Mouse (Mus musculus): ENCODE measurements around the gene Nbeal2. TPM values are rescaled to one million over a fixed set of nuclear protein-coding genes. Genes with fewer than 3 reads are reported as not detected.

Nbeal2 gene
- polyA plus RNA-seq, 3 experiments from 2014 or later = 20.0 to 42.0 (median 21.1) TPM

DNA sequence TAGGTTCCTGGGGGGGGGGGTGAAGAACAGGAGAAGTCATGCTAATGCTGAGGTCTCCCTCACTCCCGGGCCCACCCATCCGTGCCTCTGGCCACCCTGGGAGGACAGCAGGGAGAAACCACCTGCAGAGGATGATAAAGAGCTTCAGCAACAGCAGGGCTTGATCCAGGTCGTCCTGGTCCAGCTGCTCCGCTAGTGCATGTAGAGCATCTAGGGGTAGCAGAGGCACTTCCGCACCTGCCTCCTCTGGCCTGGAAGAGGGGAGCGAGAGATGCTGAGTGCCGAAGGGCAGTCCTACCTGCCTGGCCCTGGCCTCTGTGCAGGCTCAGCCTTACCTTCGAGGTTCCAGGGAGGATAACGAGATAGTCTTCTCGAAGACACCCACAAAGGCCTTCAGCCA is 9.7 kb downstream of the Nbeal2 start:
- no peak for ATAC-seq

DNA sequence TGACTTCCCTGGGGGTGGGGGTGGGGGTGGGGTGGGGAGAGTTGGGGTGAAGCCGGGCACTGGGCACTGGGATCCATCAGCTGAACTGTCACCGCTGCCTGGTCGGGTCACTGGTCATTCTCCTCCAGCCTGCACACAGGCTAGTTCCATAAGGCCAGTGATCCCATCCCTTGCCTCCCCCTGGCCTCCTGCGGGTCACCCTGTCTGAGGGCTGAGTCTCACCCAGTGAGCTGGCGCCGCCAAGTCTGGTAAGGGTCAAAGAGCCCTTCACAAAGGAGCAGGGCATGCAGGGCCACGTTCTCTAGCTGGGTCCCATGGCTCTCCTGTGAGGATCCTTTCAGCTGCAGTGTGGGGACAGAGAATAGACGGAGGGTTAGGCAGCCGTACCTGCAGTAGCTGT is 10.2 kb downstream of the Nbeal2 start:
- no peak for ATAC-seq

DNA sequence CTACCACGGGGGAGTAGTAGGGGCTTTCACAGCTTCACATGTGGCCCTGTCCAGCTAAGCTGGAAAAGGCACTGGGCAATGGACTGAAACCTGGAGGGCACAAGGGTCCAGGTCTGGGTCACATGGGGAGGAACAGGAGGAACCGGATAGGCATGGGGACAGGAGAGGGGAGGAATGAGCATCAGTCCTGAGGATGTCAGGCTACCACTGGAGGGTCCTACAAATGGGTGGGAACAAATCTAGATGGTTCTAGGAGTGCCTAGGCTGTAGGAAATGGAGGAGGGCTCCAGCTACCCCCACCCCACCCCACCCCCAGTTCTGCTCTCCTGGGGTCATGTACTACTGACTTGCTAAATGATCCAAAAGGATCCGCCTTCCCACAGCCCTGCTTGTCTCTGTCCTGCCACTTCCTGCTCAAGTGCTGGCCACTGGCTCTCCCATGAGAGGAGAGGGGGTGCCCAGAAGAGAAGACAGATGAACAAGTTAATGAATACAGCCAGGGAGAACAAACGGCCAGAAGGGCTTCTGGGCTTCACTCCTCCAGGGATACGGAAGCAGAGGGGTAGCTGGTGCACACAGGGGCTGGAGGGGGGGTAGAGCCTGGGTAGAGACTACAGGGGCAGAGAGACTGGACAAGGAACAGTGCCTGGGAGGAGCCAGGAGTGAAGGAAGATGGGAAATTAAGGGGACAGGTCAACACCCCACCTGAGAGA is 11.0 kb downstream of the Nbeal2 start:
- ATAC-seq = no peak

DNA sequence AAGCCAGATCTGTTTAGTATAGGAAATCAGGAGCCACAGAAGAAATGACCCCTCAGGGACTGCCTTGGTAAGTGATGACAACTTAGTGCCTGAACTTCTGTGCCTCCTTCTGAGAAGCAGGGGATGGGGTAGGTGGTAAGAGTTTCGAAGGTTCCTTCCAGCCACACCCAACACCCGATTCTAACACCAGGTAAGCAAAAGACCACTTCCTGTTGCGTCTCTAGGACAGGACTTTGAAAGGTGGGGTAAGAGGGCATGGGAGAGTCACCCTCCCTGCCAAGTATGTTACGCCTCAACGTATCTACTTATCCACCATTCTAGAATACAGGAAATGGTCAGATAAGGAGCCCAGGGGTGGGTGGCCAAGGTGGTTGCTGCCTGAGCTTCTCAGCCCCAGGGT is 13.0 kb downstream of the Nbeal2 start:
- ATAC-seq = no peak

DNA sequence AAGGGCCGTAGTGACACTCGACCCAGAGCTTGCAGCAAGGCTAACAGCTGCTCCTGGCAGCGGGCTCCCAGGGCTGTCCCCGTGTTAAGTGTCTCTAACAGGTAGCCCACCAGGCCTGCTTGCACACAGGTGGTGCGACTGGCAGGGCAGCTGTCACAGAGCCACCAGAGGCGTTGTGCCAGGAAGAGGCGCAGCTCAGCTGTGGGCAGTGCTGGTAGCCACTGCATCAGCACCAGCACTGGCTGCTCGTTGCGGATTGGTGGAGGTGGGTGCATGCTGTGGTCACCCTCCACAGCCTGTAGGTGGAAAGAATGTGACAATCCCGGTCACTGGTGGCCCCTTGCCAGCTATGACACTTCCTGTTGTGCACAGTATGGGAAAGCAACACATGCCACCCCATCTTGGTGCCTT is 15.3 kb downstream of the Nbeal2 start:
- ATAC-seq = no peak

DNA sequence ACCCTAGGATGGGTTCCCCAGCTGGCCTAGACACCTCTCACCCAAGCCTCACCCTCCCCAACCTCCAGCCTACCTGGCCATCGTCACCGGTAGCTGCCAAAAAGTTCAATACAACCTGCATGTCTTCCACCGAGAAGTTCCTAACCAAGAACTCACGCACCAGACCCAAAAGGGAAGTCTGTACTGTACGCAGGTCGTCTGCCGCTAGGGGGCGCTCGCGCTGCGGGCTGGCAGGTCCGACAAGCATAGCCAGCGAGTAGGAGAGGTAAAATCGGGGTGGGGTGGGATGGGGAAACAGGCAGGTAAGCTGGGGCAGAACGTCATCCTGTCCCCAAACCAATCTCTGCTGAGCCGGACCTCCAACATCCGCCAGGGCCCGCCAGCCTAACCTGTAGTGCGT is 18.7 kb downstream of the Nbeal2 start:
- peak; percentile 64 for ATAC-seq

DNA sequence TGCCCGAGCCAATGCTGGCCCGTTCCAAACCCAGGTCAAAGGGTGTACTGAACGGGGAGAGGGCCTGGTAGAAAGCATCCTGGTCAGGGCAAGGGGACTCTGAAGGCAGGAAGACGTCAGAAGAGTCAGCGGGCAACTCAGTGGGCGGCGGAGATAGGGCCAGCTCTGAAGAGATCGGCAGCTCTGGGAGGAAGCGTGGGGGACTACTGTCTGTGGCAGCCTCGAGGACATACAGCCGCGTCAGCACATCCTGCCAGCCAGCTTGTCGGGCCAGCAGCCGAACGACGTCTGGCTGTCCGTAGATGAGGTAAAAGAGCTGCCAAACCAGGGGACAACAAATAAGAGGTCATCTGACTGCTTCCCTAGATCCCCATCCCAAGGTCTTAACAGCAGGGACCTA is 20.1 kb downstream of the Nbeal2 start:
- ATAC-seq = no peak

DNA sequence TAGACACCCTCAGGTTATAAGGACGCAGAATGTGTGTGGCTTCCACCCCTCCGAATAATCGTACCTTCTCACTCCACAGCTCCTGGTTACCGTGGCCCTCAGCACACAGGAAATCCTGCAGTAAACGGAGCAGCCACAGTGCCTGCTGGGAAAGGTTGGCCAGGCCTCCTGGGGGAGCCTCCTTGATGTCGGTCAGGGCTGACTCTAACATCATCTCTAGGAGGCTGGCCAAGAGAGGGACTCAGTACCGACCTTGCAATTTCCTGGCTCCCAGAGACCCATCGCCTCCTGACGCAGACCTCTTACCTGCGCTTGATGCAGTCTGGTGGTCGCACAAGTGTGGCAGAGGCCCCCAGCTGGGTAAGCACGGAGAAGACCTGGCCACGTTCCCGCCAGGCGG is 21.3 kb downstream of the Nbeal2 start:
- ATAC-seq = no peak

DNA sequence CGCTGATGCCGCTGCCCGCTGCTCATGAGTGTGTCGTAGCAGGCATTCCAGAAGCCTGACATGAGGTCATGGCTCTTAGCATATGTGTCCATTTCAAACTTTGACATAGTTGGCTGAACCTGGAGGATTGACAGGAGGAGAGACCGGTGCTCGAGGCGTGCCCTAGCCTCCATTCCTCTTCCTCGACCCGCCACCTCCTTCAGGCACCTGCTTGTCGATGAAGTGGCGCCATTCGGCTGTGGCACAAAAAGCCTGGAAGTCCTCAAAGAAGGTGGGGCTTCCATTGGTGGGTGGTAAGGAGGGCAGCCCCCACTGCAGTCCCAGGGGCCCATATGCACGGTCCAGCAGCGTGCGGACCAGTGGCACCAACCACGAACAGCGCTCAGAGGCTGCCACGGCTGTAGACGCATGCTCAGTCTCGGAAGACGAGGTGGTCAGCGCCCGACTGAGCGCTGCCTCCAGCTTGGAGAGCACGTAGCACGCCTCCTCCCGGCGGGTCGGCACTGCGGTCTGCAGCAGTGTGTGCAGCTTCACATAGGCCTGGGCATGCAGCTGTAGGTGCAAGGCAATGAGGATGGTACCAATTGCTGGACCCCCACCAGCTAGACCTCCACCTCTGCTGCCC is 22.2 kb downstream of the Nbeal2 start:
- no peak for ATAC-seq

DNA sequence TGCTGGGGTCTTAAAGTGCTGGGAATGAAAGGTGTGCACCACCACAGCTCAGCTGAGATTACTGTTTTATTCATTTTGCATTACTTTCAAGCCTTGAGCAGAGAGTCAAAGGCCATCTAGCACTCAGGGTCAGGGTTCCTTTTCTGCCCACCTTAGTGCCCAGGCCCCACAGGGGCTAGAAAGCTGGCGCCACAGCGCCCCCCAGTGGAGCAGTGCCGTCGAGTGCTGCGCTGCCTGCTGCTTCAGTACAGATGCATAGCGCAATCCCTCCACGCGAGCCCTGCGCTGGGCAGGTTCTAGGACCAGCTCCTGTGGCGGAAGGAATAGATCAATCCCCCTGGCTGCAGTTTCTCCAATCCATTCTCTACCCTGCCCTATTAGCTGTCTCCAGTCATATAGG is 22.8 kb downstream of the Nbeal2 start:
- ATAC-seq = no peak

DNA sequence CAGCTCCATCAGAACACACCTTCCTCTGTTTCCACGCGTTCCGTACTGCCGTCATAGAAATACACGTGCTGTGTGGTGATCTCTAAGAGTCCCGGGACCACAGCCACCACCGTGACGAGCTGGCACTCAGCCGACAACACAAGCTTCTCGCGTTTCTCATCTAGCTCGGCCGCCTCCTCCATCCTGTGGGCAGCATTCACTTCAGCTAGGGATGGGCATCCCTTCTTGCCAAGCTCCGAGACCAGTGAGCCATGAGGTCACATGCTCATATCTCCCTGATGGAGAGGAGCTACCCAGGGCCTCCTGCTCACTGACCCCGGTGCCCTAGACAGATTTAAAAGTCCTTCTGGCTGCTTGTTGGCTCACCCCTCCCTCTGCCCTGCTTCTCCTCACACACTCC is 23.8 kb downstream of the Nbeal2 start:
- ATAC-seq = no peak

DNA sequence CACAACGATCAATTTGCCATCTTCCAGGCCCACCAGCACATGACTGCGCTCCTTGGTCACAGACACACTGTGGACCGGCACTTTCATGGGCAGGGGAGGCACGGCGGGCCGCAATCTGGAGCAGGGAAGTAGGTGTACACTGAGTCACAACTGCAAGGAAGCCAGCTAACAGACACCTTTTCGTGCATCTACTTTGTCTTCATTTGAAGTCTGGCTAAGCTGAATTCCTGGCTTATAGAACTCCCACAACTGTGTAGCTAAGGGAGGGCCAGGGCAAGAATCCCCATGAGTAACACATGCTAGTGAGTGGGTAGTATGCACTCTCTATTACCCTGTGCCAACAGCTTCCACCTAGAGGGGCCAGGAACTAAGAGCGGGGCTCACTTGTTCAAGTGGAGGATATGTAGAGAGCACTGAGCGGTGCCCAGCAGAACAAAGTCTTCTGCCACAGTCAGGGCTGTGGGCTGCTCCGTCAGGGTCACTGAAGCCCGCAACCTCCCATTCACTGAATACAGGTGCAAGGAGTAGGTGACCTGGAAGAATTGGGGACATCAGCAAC is 28.5 kb downstream of the Nbeal2 start:
- ATAC-seq = no peak

DNA sequence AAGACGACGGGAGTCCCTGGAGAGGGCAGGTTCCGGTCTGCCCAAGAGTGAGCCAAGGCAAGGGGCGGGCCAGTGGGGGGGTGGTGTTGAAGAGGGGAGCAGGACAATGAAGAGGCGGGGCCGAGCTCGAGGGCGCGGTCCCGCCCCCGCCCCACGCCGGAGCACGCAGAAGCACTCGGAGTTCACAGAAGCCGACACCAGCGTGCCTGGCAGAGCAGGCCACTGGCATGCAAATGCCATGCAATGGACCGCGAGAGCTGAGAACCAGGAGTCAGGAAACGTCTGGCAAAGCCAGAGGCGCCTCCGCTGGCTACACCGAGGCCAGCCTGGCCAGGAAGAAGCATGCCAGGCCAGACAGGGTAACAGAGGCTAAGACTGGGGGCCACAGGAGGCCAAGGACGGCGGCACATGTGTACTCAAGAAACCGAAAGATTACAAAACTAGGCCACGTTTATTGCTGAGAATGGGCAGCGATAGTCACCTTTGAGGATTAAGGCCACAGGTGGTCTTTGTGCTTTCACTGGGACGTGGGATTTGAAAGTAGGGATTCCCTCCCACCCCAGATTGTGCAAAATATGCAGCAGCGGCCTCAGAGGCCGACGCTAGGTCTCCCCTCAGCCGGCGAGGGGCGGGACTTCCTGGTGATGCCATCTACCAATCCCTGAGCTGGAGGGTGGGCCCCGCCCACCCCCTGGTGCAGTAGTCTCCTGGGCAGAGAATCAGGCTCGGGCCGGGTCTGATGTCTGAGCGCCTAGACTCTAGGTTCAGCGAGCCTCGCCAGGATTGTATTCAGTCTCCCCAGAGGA is 29.4 kb downstream of the Nbeal2 start, which contains the start of gene Nradd:
TSS of gene Nradd (minus strand) at position 92 of the 806 bp plus-strand sequence.
- ATAC-seq = no peak

DNA sequence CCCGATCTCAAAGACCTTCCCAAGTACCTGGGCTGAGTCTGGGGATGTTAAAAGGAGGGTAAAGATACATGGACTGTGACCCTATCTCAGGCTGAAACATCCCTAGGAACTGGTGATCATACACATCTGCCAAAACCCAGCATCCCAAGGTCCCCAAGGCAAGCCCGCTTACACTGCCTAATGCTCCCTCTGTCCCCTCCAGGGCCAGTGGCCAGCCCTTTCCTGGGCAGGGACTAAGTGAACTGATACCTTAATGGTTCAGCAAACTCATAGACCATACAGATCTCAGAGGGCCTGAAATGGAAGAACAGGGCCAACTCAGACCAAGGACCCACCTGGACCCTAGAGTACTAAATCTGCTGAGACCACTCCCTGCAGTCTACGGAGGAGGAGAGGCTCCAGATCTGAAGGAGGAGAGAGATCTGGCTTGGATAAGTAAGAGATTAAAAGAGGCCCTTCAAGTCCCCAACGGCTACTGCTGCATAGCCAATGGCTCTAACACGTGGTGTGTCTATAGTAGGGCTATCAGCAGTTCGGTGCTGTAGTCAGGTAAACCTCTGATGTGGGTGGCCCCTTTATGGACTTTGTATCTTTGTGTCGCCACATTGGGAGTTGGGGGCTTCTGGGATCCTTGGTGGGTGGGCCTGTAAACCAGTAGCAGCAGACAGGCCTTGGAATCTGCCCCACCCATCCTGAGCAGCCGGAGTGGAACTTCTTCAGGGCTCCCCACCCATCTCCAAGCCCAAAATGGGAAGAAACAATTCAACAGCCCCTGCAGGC is 30.4 kb downstream of the Nbeal2 start:
- no peak for ATAC-seq

DNA sequence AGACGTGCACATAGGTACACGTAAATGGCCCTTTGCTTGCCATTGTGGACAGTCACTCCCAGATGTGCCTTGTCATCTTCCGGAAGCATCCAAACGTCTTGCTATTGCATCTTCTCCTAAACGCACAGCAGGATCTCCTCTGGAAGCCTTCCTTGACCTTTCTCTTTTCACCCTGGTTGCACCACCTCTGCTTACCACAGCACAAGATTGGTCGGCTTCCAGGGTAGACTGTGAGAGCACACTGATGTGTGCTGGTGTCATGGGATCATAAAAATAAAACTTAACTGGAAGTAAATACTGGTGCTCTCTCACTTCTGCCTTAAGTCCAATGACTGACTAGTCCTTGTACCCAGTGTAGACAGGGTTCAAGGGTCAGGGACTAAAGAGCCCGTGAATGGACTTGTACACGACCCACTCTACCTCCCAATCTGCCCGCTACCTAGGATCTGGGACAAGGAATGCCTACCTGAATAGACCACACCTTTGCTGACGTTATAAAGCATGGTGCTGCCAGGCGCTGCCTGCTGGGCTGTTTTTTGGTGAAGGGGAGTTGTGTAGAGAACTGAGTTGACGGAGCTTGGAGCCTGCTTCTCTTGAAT is 31.2 kb downstream of the Nbeal2 start:
- no peak for ATAC-seq

DNA sequence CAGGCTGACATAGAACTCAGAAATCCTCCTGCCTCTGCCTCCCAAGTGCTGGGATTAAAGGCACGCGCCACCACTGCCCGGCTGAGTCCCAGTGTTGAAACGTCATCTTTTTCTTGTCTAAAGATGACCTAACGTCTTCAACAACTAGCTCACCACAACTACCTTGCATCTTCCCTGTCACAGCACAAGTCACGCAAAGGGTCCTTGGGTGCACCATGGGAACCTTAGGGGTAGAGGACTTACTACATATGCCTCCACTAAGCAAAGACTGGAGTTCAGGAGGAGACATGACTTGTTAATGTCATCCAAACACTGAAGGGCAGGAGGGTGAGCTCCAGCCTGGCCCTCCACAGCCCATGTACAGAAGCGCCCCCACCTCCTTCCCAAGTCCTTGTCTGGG is 33.3 kb downstream of the Nbeal2 start:
- ATAC-seq = no peak

DNA sequence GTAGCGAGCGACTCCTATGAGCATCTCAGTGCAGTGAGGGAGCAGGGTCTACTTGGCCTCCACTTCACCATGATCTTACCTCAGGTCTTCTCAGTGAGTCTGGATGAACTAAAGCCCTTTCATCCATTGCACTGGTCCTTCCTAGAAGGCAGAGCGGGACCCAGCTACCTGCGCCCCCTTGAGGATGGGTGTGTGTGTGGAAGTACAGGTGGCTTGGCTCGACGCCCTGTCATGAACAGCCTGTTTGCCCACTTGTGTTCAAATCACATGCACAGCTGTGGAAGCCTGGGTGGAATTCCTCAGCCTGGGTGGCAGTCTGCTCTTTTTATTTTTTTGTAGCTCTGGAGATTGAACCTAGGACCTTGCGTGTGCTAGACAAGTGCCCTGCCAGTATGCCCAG is 33.8 kb downstream of the Nbeal2 start:
- ATAC-seq = no peak

DNA sequence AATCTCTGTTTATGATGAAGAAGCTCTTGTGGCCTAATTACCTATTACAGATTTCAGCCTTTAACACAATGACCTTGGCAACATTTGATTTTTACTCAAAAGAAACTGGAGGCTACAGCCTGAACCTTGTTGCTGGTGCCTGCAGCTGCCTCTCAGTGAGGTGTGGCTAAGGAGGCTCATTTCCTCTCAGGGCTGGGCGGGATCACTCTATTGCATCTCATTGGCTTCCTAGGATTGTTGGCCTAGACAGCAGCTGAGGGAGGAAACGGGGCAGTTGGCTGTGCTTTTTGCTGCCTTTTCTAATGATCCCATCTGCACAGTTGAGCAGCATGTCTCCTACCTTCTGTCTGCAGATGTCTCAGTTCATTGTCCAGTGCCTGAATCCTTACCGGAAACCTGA is 36.9 kb downstream of the Nbeal2 start:
- ATAC-seq = no peak

DNA sequence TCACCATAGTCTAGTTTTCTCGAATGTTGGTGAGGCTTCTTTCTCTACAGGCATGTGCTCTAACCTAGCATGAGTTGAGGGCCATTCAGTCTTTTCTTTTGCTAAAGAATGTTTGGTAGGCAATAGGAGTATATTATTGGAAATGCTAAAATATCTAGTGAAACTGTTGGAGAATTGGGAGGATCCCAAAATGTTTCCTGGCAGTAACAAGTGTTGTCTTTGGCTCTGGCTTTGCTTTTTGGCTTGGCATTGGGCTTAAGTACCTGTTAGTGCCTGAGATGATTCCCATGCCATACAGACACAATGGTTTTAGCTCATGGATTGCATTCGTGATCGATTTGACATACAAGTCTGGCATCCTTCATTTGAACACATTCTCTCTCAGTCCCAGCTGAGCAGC is 42.5 kb downstream of the Nbeal2 start:
- no peak for ATAC-seq

DNA sequence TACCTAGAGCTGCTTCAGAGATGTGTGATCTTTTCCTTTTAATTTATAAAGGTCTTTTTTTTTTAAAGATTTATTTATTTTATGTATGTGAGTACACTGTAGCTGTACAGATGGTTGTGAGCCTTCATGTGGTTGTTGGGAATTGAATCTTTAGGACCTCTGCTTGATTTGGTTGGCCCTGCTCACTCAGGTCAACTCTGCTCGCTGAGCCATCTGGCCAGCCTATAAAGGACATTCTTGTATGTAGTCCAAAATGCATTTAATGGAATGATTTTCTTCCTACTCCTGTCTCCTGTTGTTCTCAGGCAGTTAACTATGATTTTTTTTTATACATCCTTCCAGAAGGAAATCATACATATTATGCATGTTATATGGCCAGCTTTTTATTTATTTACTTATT is 70.4 kb downstream of the Nbeal2 start:
- ATAC-seq = no peak

DNA sequence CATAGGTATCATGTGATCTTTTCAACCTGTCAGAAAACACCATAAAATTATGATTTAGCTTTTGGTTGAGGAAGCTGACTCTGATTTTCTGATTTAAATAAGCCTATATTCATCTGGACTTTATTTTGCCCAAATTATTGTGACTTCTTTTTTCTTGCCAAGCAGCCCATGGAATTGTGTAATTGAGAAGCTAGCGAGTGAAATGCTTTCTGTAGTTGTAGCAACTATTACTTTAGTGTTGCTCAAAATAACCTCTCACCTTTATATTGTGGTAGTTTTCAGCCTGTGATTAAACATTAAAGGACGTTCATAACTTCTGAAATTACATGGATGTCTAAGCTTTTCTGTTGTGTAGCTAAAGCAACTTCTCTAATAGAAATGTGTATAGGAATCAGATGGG is 71.8 kb downstream of the Nbeal2 start:
- ATAC-seq = no peak

Measured in inflammation-experienced regulatory T-cells, adult 6 months (primary cell).